Mouse (Mus musculus) megakaryocyte-erythroid progenitor cell, adult 5-6 weeks (primary cell): ENCODE measurements around the gene 1700029P11Rik. TPM values are rescaled to one million over a fixed set of nuclear protein-coding genes. Genes with fewer than 3 reads are reported as not detected.

Experiments
- ATAC-seq: replicated peaks from 2 replicates; pipeline ENCODE4 v1.8.0; 2016; ENCODE audit warnings: mild to moderate bottlenecking, inconsistent platforms; ENCODE audit not compliant: severe bottlenecking, poor library complexity, low FRiP score, low TSS enrichment
- total RNA-seq, 2 experiments: library from RNA; stranded (forward) in 1 of 2; stranded (reverse) in 1 of 2; fragments of 200-1000, 215-1000 nt in 1 of 2; fragments of >200 nt in 1 of 2; fragmentation: Nextera tagmentation in 1 of 2; gene quantifications; 2 replicates each; pipeline ENCODE4 v1.2.3; 2014 to 2017

The 1700029P11Rik gene
- total RNA-seq, 2 experiments from 2014 or later = not detected

GRCm38 (mm10) chr15:81989371-81990062 lies 9.2 kb downstream of the 1700029P11Rik start:
- peak; percentile 66 for ATAC-seq

- ATAC-seq = peak; percentile 90
Measured at GRCm38 (mm10) chr15:81990549-81990948, 10.2 kb downstream of the 1700029P11Rik start.

DNA sequence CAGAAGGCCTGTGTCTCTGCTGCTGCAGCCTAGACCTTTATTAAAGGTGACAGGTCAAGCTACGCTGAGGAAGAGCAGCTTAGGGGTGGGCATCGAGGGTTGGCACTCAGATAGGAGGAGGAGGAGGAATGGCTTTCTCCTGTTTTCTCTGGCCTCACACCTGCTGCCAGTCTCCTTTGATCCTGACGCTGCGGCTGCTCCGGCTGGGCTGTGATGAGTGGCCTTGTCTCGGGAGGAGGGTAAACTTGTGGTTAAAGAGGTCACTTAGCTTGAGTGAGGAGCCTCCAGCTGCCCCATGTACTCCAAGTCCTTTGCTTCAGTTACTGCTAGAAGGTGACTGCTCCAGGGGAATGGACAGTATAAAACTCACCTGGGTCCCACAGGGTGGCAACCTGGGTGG lies 13.7 kb downstream of the 1700029P11Rik start:
- no peak for ATAC-seq

DNA sequence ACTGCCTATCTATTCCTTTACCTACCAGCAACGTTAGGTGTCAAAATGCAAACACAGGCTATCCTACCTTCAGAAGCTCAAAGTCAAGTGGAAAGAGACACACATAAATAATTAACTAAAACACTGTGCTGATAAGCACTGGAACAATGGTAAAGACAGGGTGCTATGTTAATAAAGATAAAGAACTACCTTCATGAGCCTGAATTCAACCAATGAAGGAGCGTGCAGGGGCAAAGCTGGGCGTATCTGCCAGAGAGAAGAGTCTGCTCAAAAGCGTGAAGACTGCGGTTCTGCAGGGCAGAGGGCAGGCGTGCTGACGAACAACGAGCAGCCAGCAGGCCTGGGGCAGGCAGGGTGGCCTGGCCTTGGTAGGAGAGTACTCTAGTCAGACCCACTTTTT lies 23.9 kb downstream of the 1700029P11Rik start:
- peak; percentile 89 for ATAC-seq

GRCm38 (mm10) chr15:82011947-82012346 lies 31.6 kb downstream of the 1700029P11Rik start:
- no peak for ATAC-seq

GRCm38 (mm10) chr15:82014745-82015391 lies 34.5 kb downstream of the 1700029P11Rik start:
- no peak for ATAC-seq

DNA sequence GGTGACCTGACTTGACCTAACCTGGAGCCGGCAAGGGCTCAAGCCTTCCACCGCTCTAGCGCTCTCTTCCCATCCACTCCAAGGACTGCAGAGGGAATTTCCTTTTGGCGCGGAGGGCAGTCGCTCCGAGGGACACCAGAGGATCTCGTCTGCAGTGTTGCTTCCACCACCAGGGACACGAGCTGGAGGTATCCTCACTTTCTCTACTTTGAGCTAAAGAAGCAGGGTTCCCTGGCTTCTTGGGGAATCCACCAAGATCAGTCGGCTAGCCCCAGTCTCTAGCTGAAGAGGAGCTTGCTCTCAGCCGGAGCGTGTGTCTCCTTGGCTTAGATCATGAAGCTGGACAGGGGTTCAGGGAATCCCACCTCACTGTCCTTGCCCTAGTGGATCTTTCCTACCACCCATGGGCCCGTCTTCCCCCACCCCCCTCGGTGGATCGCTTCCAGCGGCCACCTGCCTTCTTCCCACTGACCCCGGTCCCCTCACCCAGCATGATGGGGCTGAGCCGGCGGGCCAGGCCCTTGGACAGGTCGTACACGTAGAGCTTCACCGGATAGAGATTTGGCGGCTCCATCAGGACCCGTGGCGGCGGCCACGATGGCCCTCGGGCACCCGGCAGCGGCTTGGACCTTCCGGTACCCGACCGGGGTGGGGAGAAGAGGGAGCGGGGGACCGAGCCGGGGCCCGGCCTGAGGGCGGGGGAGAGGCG lies 35.2 kb downstream of the 1700029P11Rik start:
- 0 out of 2 replicates have a peak, but pooled peaks have one; percentile 11 for ATAC-seq

- peak; percentile 96 for ATAC-seq
Measured at GRCm38 (mm10) chr15:82016101-82016808, 35.9 kb downstream of the 1700029P11Rik start.

GRCm38 (mm10) chr15:82016830-82017229 lies 36.5 kb downstream of the 1700029P11Rik start:
- ATAC-seq = no peak

- ATAC-seq = no peak
Measured at GRCm38 (mm10) chr15:82017461-82017860, 37.1 kb downstream of the 1700029P11Rik start.

DNA sequence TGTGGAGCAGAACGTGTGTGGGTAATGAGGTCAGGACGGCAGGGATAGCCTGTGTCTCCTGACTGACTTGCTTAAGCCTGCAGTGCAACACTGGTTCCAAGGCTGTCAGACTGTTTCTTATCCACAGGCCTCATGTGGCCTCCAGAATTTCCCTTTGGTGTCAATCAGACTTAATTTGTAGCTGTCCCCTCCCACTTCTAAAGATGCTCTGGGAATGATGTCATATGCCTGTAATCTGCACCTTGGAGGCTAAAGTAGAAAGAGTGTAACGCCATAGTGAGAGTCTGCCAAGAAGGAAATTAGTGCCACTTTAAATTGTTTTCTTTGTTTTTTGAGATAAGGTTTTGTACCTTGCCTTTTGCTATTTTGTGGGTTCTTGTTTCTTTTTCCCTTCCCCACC lies 38.9 kb downstream of the 1700029P11Rik start:
- no peak for ATAC-seq

DNA sequence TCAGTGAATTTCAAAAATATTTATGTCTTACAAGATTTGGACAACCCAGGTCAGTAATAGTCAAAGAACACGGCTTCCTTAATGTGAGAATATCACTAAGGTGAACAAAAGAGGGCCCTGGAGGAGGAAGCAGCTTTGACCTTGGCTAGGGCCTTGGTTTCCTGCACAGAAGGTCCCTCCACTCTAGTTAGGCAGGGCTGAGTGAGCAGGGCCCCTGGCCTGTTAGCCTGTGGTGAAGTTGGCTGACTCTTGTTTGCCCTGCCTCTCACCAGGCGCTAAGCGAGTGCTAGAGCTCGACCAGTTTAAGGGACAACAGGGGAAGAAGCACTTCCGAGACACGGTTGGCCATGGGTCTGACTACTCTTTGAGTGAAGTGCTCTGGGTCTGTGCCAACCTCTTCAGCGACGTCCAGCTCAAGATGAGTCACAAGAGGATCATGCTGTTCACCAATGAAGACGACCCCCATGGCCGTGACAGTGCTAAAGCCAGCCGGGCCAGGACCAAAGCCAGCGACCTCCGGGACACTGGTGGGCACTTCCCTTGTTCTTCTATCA lies 42.3 kb downstream of the 1700029P11Rik start:
- ATAC-seq = no peak

DNA sequence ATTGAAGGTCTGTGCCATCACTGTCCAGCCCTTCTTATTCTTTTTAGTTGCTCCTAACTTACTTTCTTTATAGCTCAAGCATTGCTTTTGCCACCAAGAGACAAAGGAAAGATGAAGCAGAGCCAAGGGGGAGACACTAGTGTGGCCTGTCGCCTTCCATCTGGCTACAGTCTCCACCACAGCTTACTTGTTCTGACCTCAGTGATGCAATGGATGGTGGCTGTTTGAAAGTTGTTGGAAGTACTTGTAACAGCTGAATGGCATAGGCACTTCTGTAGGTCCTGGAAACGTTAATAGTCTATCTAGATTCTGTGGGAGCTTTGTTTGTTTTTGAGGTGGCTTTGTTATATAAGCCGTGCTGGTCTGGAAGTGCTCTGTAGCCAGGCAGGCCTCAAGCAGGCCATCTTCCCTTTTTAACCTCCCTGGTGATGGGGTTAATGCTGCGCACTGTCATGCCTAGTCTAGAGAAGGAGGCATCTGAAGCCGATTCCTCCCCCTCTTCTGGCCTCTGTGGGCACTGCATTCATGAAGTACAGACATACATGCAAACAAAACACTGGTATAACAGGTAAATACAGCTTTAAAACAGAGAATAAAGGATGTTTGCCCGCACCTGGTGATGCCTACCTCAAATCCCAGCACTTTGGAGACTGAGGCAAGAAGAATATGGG lies 43.8 kb downstream of the 1700029P11Rik start:
- no peak for ATAC-seq

DNA sequence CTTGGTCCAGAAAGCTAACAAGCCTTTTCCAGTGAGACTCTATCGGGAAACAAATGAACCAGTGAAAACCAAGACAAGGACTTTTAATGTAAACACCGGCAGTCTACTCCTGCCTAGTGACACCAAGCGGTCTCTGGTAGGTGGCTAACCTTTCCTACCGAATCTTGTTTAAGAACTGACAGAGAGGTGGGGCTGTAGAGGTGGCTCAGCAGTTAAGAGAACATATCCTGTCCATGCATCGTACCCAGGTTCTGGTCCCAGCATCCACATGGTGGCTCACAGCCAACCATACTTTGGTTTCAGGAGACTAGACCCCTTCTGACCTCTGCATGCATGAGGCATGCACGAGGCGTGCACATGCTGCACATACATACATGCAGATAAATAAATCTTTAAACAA lies 46.9 kb downstream of the 1700029P11Rik start:
- ATAC-seq = no peak

- ATAC-seq = no peak
Measured at GRCm38 (mm10) chr15:82027726-82028125, 47.4 kb downstream of the 1700029P11Rik start.
